Mouse (Mus musculus): ENCODE data around the gene Thada. TPM values are rescaled to one million over a fixed set of nuclear protein-coding genes. Genes with fewer than 3 reads are reported as not detected.

Gene Thada
- total and polyA plus RNA-seq, 2 experiments from 2014 or later: 3.3 to 15.7 TPM

- DNase-seq (ENCODE audit: low spot score) (no peak), ATAC-seq (no peak)
- Histone ChIP-seq H3K9me3 (ENCODE audit: low read length) (no peaks in the 10 kb centered on the region), H3K9ac (replicated peaks; ENCODE audit: low read length) (no peak overlapping the region), H3K27me3 (ENCODE audit: insufficient read depth, low read length) (no peaks in the 10 kb centered on the region), H3K36me3 (ENCODE audit: insufficient read depth, low read length) (no peaks in the 10 kb centered on the region), H3K27ac (no peak overlapping the region), H3K4me3 (ENCODE audit: low read length) (no peak overlapping the region), H3K4me2 (ENCODE audit: low read depth, low read length) (no peak overlapping the region), H3K4me1 (ENCODE audit: insufficient read depth, low read length) (no peaks in the 10 kb centered on the region)
- 81% methylated on average over 6 of the region's 6 CpGs for WGBS
- TF ChIP-seq CTCF (IDR thresholded peaks at IDR 0.05; ENCODE audit: low read depth): no peak
These were observed 308.1 kb downstream of the Thada start for GRCm38 (mm10) chr17:84157743-84158460.

DNA sequence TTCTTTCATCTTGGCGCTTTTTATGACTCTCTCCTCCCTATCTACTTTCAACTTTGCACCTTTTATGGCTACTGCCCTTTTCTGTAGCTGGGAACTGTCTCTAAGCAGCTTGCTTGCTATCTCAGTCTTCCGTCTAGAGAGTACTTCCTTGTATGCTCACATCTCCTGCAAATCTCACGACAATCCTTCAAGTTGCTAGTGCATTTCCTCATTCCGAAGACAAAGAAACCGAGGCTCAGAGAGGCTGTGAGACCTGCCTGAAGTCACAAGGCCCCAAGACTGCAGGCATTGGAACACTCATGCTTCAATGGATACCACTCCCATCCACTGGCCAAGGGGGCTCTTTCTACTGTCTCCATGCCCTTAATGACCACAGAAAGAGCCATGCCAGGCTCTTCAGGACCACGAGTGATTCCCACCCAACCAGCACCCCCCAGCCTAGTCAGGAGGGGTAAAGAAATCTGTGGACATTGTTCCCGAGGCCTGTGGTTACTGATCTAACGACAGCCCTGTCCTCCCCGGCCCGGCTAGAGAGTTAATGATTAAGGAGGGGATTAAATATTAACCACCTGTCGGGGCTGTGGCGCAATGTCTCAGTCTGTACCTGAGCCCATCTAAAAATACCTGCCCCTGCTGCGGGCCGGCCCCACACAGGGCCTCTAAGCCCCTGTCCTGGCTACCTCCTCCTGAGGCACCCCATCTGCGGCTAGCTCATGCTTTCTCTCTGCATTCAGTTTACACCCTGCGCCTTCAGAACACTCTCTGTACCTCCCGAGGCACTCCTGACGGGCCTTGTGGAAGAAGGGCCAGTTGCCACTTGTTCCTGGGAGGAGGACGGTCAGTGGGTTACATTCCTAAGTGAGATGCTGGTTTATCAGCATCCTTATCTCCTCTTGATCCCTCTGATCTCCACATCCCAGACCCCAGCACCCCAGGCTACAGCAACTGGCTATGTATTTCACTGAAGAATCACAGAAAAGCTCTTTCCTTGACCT, 309.0 kb downstream of the Thada start:
- no peak overlapping the region for H3K27ac ChIP-seq
- ATAC-seq (no peak), DNase-seq (ENCODE audit: low spot score) (no peak)
- TF ChIP-seq CTCF (IDR thresholded peaks at IDR 0.05; ENCODE audit: low read depth): no peak
- no peak overlapping the region for H3K4me3 ChIP-seq (ENCODE audit: low read length)
- no peak overlapping the region for H3K9ac ChIP-seq (replicated peaks; ENCODE audit: low read length)
- H3K27me3 ChIP-seq (ENCODE audit: insufficient read depth, low read length): no peaks in the 10 kb centered on the region
- WGBS: 54% methylated on average over 19 of the region's 19 CpGs
- no peak overlapping the region for H3K4me2 ChIP-seq (ENCODE audit: low read depth, low read length)
- no peaks in the 10 kb centered on the region for H3K4me1 ChIP-seq (ENCODE audit: insufficient read depth, low read length)
- H3K9me3 ChIP-seq (ENCODE audit: low read length): no peaks in the 10 kb centered on the region
- no peaks in the 10 kb centered on the region for H3K36me3 ChIP-seq (ENCODE audit: insufficient read depth, low read length)

DNA sequence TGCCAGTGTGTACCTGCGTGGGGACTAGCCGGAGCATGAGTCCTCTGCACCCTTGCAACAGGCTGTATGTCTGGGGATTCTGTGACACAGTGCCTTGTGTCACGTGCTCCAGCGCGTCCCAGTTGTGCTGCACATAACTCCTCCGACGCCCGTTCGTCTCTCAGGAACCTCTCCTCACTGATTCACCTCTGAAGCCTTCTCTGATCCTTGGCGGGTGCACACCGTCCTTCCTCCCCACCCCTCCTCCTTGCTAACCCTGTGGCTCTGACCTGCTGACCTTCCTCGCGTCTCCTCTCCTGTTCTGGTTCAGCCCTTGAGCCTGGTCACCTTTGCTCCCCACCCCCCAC, 309.8 kb downstream of the Thada start:
- Histone ChIP-seq H3K27me3 (ENCODE audit: insufficient read depth, low read length) (no peaks in the 10 kb centered on the region), H3K9ac (replicated peaks; ENCODE audit: low read length) (no peak overlapping the region), H3K27ac (no peak overlapping the region), H3K36me3 (ENCODE audit: insufficient read depth, low read length) (no peaks in the 10 kb centered on the region), H3K4me3 (ENCODE audit: low read length) (no peak overlapping the region), H3K4me1 (ENCODE audit: insufficient read depth, low read length) (0 out of 2 replicates have a peak, but pooled peaks cover 5% of the 10 kb centered on the region), H3K9me3 (ENCODE audit: low read length) (no peaks in the 10 kb centered on the region), H3K4me2 (ENCODE audit: low read depth, low read length) (no peak overlapping the region)
- no peak for DNase-seq (ENCODE audit: low spot score)
- no peak for ATAC-seq
- WGBS: 71% methylated on average over 13 of the region's 13 CpGs
- TF ChIP-seq CTCF (IDR thresholded peaks at IDR 0.05; ENCODE audit: low read depth): no peak

DNA sequence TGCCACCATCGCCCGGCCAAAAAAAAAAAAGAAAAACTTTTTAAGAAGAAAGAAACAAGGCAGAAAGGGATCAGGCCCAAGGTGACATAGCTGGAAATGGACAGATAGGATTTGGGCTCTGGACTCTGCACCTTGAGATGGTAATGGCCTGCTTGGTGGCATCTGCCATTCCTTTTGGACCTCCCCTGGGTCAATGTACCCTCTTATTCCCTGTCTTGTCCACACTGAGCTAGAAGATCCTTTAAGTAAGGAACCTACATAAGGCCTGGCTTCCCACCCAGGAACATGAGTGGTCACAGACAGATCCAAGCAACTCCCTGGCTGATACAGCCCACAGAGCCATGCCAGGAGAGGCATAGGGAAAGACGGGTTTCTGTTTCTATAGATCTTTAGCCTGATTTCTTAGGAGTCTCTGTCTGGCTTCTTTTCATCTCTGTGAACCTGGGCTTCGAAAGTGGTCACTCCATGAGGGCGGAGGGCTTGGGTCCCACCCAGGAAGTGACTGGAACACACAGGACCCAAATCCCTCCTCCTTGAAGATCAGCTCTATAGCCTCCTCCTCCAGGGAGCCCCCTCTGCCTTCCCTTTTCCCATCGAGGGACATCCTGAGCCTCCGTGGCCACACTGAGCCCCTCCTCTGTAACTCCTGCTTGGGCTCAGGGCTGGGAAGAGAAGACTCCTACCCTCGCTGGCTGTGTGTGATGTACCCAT, 310.3 kb downstream of the Thada start:
- Histone ChIP-seq H3K9ac (replicated peaks; ENCODE audit: low read length) (no peak overlapping the region), H3K4me2 (ENCODE audit: low read depth, low read length) (no peak overlapping the region), H3K27ac (no peak overlapping the region), H3K27me3 (ENCODE audit: insufficient read depth, low read length) (no peaks in the 10 kb centered on the region), H3K9me3 (ENCODE audit: low read length) (no peaks in the 10 kb centered on the region), H3K4me3 (ENCODE audit: low read length) (no peak overlapping the region), H3K36me3 (ENCODE audit: insufficient read depth, low read length) (no peaks in the 10 kb centered on the region), H3K4me1 (ENCODE audit: insufficient read depth, low read length) (0 out of 2 replicates have a peak, but pooled peaks cover 5% of the 10 kb centered on the region)
- DNase-seq (ENCODE audit: low spot score) (no peak), ATAC-seq (no peak)
- 88% methylated on average over 8 of the region's 8 CpGs for WGBS
- TF ChIP-seq CTCF (IDR thresholded peaks at IDR 0.05; ENCODE audit: low read depth): no peak

- no peak overlapping the region for H3K4me3 ChIP-seq (ENCODE audit: low read length)
- no peak for TF ChIP-seq CTCF (IDR thresholded peaks at IDR 0.05; ENCODE audit: low read depth)
- no peak overlapping the region for H3K27ac ChIP-seq
- H3K9ac ChIP-seq (replicated peaks; ENCODE audit: low read length): no peak overlapping the region
- H3K27me3 ChIP-seq (ENCODE audit: insufficient read depth, low read length): no peaks in the 10 kb centered on the region
- H3K4me2 ChIP-seq (ENCODE audit: low read depth, low read length): no peak overlapping the region
- WGBS: 93% methylated on average over 6 of the region's 6 CpGs
- ATAC-seq (no peak), DNase-seq (ENCODE audit: low spot score) (no peak)
- no peaks in the 10 kb centered on the region for H3K9me3 ChIP-seq (ENCODE audit: low read length)
- H3K36me3 ChIP-seq (ENCODE audit: insufficient read depth, low read length): no peaks in the 10 kb centered on the region
- H3K4me1 ChIP-seq (ENCODE audit: insufficient read depth, low read length): 0 out of 2 replicates have a peak, but pooled peaks cover 5% of the 10 kb centered on the region
These were observed 311.0 kb downstream of the Thada start for GRCm38 (mm10) chr17:84155029-84155338.

- ATAC-seq: no peak
- Histone ChIP-seq H3K36me3 (ENCODE audit: insufficient read depth, low read length) (no peaks in the 10 kb centered on the region), H3K9ac (replicated peaks; ENCODE audit: low read length) (no peak overlapping the region), H3K27ac (no peak overlapping the region), H3K27me3 (ENCODE audit: insufficient read depth, low read length) (no peaks in the 10 kb centered on the region), H3K4me3 (ENCODE audit: low read length) (no peak overlapping the region), H3K9me3 (ENCODE audit: low read length) (no peaks in the 10 kb centered on the region), H3K4me2 (ENCODE audit: low read depth, low read length) (no peak overlapping the region), H3K4me1 (ENCODE audit: insufficient read depth, low read length) (0 out of 2 replicates have a peak, but pooled peaks cover 5% of the 10 kb centered on the region)
- WGBS: 86% methylated on average over 11 of the region's 11 CpGs
- no peak for DNase-seq (ENCODE audit: low spot score)
- no peak for TF ChIP-seq CTCF (IDR thresholded peaks at IDR 0.05; ENCODE audit: low read depth)
These were observed 311.5 kb downstream of the Thada start for GRCm38 (mm10) chr17:84154302-84155028.

Data from hindbrain, postnatal 0 days (tissue).